ENCODE assay signal across 26 mouse cellular contexts in genomic region chr5:143137580-143137979, GRCm38 (mm10). TPM values are rescaled to one million over a fixed set of nuclear protein-coding genes. Genes with fewer than 3 reads are reported as not detected.
DNase-seq lines count a peak whose midpoint lies in the region; ATAC-seq and TF ChIP-seq lines count a peak whose summit lies in the region.
"Had no signal": no experiment of that assay in that cellular context is flagged by ENCODE, and none has a peak within 500 bp of the region (broad histone marks: within the 10 kb centered on the region; RNA-seq: fewer than 3 reads in every experiment).

No protein-coding gene starts in this region.

- 0 out of 2 replicates have a peak, but pooled peaks have one; percentile 26 for TF ChIP-seq CTCF in kidney, adult 2 months (conservative IDR thresholded peaks at IDR 0.05; ENCODE audit: insufficient read depth, insufficient read length, low read depth, low read length)

- no peak overlapping the region for H3K4me2 ChIP-seq in liver, embryonic 12.5 days
- no peak overlapping the region for H3K4me2 ChIP-seq in stomach, embryonic 15.5 days
- H3K4me2 ChIP-seq: midbrain, embryonic 12.5 days; neural tube, embryonic 13.5 days had no signal

- no peaks in the 10 kb centered on the region for H3K4me1 ChIP-seq in kidney, adult 2 months (ENCODE audit: control insufficient read depth, insufficient read depth, low read length)
- H3K4me1 ChIP-seq in liver, embryonic 12.5 days: peaks cover 21% of the 10 kb centered on the region
- H3K4me1 ChIP-seq in stomach, embryonic 15.5 days: no peaks in the 10 kb centered on the region
- H3K4me1 ChIP-seq: midbrain, embryonic 12.5 days; neural tube, embryonic 13.5 days had no signal

- 81% methylated on average over 13 of the region's 13 CpGs for WGBS in kidney, adult 2 months
- 67% methylated on average over 13 of the region's 13 CpGs for WGBS in liver, embryonic 12.5 days (ENCODE audit: insufficient replicate concordance)
- WGBS in stomach, embryonic 15.5 days: 81% methylated on average over 13 of the region's 13 CpGs

- H3K27me3 ChIP-seq in kidney, adult 2 months (replicated peaks; ENCODE audit: control insufficient read depth, insufficient read depth, low read length): no peaks in the 10 kb centered on the region
- H3K27me3 ChIP-seq in liver, embryonic 12.5 days (replicated peaks): peaks cover 56% of the 10 kb centered on the region
- H3K27me3 ChIP-seq in stomach, embryonic 15.5 days (replicated peaks): no peaks in the 10 kb centered on the region
- H3K27me3 ChIP-seq: midbrain, embryonic 12.5 days; neural tube, embryonic 13.5 days had no signal

- no peak overlapping the region for H3K4me3 ChIP-seq in kidney, adult 2 months (ENCODE audit: insufficient read depth, low read depth, low read length)
- no peak overlapping the region for H3K4me3 ChIP-seq in liver, embryonic 12.5 days
- H3K4me3 ChIP-seq in stomach, embryonic 15.5 days (replicated peaks): no peak overlapping the region
- H3K4me3 ChIP-seq: midbrain, embryonic 12.5 days; neural tube, embryonic 13.5 days had no signal

- TF ChIP-seq POLR2A in kidney, adult 2 months (IDR thresholded peaks at IDR 0.05; ENCODE audit: low read depth, low read length): no peak

- no peaks in the 10 kb centered on the region for H3K9me3 ChIP-seq in liver, embryonic 12.5 days (replicated peaks)
- H3K9me3 ChIP-seq in stomach, embryonic 15.5 days: no peaks in the 10 kb centered on the region
- H3K9me3 ChIP-seq: midbrain, embryonic 12.5 days; neural tube, embryonic 13.5 days had no signal

- peak; percentile 40 for ATAC-seq in liver, embryonic 12.5 days
- peak; percentile 60; the same call in 1 of the 2 replicates for ATAC-seq in stomach, embryonic 15.5 days (ENCODE audit: insufficient read depth, low FRiP score, low read depth)
- no peak for ATAC-seq in monocyte, adult 5-6 weeks (replicated peaks; ENCODE audit: insufficient number of reproducible peaks, low FRiP score, low TSS enrichment, poor library complexity, severe bottlenecking)
- ATAC-seq: forebrain, postnatal 0 days; lung, postnatal 0 days had no signal

- H3K9ac ChIP-seq in liver, embryonic 12.5 days: no peak overlapping the region
- H3K9ac ChIP-seq in stomach, embryonic 15.5 days: no peak overlapping the region
- H3K9ac ChIP-seq: forebrain, postnatal 0 days; midbrain, embryonic 12.5 days; neural tube, embryonic 13.5 days had no signal

- peak; percentile 4 for DNase-seq in adrenal gland, adult 2 months
- DNase-seq in adrenal gland, adult 8-10 months: no peak
- DNase-seq in kidney, adult 2 months: peak; percentile 14
- no peak for DNase-seq in kidney, postnatal 25 days
- DNase-seq in frontal cortex, postnatal 36 days (ENCODE audit: low spot score in 2 of 2): no peak
- DNase-seq: cerebellum, adult 11 months; cerebellum, postnatal 10 days; forebrain, postnatal 0 days; heart, postnatal 4 days; right cerebral cortex, adult 18-20 months had no signal

- H3K27ac ChIP-seq in kidney, adult 2 months (ENCODE audit: insufficient read depth, low read depth, low read length): no peak overlapping the region
- H3K27ac ChIP-seq in liver, embryonic 12.5 days: no peak overlapping the region
- H3K27ac ChIP-seq in stomach, embryonic 15.5 days: no peak overlapping the region
- H3K27ac ChIP-seq: midbrain, embryonic 12.5 days; neural tube, embryonic 13.5 days had no signal

- H3K36me3 ChIP-seq in kidney, adult 2 months (ENCODE audit: control insufficient read depth, insufficient read depth, low read length): no peaks in the 10 kb centered on the region
- no peaks in the 10 kb centered on the region for H3K36me3 ChIP-seq in liver, embryonic 12.5 days
- H3K36me3 ChIP-seq in stomach, embryonic 15.5 days: no peaks in the 10 kb centered on the region
- H3K36me3 ChIP-seq: midbrain, embryonic 12.5 days; neural tube, embryonic 13.5 days had no signal

RNA-seq across cellular contexts. Expression of gene Olfr718-ps1, which starts 9.8 kb away (rescaled TPM):
- not detected for total RNA-seq in adrenal gland, adult 2 months (2021)
- not detected in 2 replicates for polyA plus RNA-seq in adrenal gland, adult 2 months (2012; rRNA removed)
- total RNA-seq in adrenal gland, adult 8-10 months (2022): under 1 TPM in 3 of 4 experiments, not detected in 1; 0.06 to 0.22 (median 0.11) TPM
- polyA plus RNA-seq in kidney, adult 2 months (2012; rRNA removed): not detected in 2 replicates
- polyA plus RNA-seq in liver, embryonic 12.5 days (2016; fragmentation: Nextera tagmentation; extraction: Ambion mirVana): not detected in 2 replicates
- not detected in 2 replicates for polyA plus RNA-seq in stomach, embryonic 15.5 days (2015; fragmentation: Nextera tagmentation; extraction: Ambion mirVana)
- not detected in 3 replicates for total RNA-seq in monocyte, adult 5-6 weeks (2017)
- total RNA-seq: forebrain, postnatal 0 days; gastrocnemius, adult 18-20 months; heart, postnatal 4 days; MEL had no signal
- polyA plus RNA-seq: embryonic facial prominence, embryonic 14.5 days; forebrain, postnatal 0 days; gonadal fat pad, adult 2 months; heart, embryonic 14.5 days; kidney, embryonic 16.5 days; limb, embryonic 14.5 days; lung, postnatal 0 days; midbrain, embryonic 12.5 days; small intestine, adult 2 months had no signal

RNA-seq across cellular contexts. Expression of gene Rnf216, which starts 24.8 kb away (rescaled TPM):
- 10 to 100 TPM; 37.5 to 50.4 TPM for total RNA-seq in adrenal gland, adult 2 months (2021)
- polyA plus RNA-seq in adrenal gland, adult 2 months (2012; rRNA removed): 40.3 and 47.6 TPM in 2 replicates
- total RNA-seq in adrenal gland, adult 8-10 months (2022): 10 to 100 TPM; 41.7 to 58.3 (median 53.6) TPM
- polyA plus RNA-seq in kidney, adult 2 months (2012; rRNA removed): 22.7 and 23.5 TPM in 2 replicates
- 28.5 and 30.1 TPM in 2 replicates for polyA plus RNA-seq in liver, embryonic 12.5 days (2016; fragmentation: Nextera tagmentation; extraction: Ambion mirVana)
- 33.9 and 35.2 TPM in 2 replicates for polyA plus RNA-seq in stomach, embryonic 15.5 days (2015; fragmentation: Nextera tagmentation; extraction: Ambion mirVana)
- total RNA-seq in monocyte, adult 5-6 weeks (2017): 100 to 120 TPM (median 101 TPM) in 3 replicates

RNA-seq across cellular contexts. Expression of gene Rbak, which starts 43.0 kb away (rescaled TPM):
- total RNA-seq in adrenal gland, adult 2 months (2021): 10 to 100 TPM in 1 of 2 experiments, 1 to 10 TPM in 1; 8.9 to 12.8 TPM
- polyA plus RNA-seq in adrenal gland, adult 2 months (2012; rRNA removed): 3.7 and 5.9 TPM in 2 replicates
- total RNA-seq in adrenal gland, adult 8-10 months (2022): 10 to 100 TPM; 10.9 to 22.2 (median 17.2) TPM
- polyA plus RNA-seq in kidney, adult 2 months (2012; rRNA removed): 2.7 and 2.8 TPM in 2 replicates
- 3.5 and 3.7 TPM in 2 replicates for polyA plus RNA-seq in liver, embryonic 12.5 days (2016; fragmentation: Nextera tagmentation; extraction: Ambion mirVana)
- 10.5 and 11.1 TPM in 2 replicates for polyA plus RNA-seq in stomach, embryonic 15.5 days (2015; fragmentation: Nextera tagmentation; extraction: Ambion mirVana)
- 6.0 to 19.7 TPM (median 18.1 TPM) in 3 replicates for total RNA-seq in monocyte, adult 5-6 weeks (2017)

RNA-seq across cellular contexts. Expression of gene Spdye4b, which starts 43.2 kb away (rescaled TPM):
- not detected for total RNA-seq in adrenal gland, adult 2 months (2021)
- not detected in 2 replicates for polyA plus RNA-seq in adrenal gland, adult 2 months (2012; rRNA removed)
- total RNA-seq in adrenal gland, adult 8-10 months (2022): not detected
- polyA plus RNA-seq in kidney, adult 2 months (2012; rRNA removed): not detected in 2 replicates
- not detected in 2 replicates for polyA plus RNA-seq in liver, embryonic 12.5 days (2016; fragmentation: Nextera tagmentation; extraction: Ambion mirVana)
- 0.09 TPM in 1 of 2 replicates, not detected in the other for polyA plus RNA-seq in stomach, embryonic 15.5 days (2015; fragmentation: Nextera tagmentation; extraction: Ambion mirVana)
- total RNA-seq in monocyte, adult 5-6 weeks (2017): 0.29 to 0.95 TPM in 2 of 3 replicates, not detected in the other
- total RNA-seq: gastrocnemius, adult 18-20 months; heart, postnatal 4 days; layer of hippocampus, postnatal 14 days; left cerebral cortex, postnatal 14 days; MEL had no signal
- polyA plus RNA-seq: embryonic facial prominence, embryonic 14.5 days; forebrain, postnatal 0 days; gonadal fat pad, adult 2 months; heart, embryonic 14.5 days; kidney, embryonic 16.5 days; limb, embryonic 14.5 days; lung, postnatal 0 days; midbrain, embryonic 12.5 days; neural tube, embryonic 13.5 days; small intestine, adult 2 months had no signal

Comparison
In these comparisons a context has a peak if more than half of its experiments do, and no peak if none do; other contexts are left out.
1. DNase-seq: peak in adrenal gland, adult 2 months (single experiment) and kidney, adult 2 months (single experiment); none in adrenal gland, adult 8-10 months (single experiment), kidney, postnatal 25 days (0 of 2) and frontal cortex, postnatal 36 days (0 of 2).